26 mouse cellular contexts compared by ENCODE assay signal in genomic region chr13:46742367-46742766, GRCm38 (mm10). TPM values are rescaled to one million over a fixed set of nuclear protein-coding genes. Genes with fewer than 3 reads are reported as not detected.
DNase-seq lines count a peak whose midpoint lies in the region; ATAC-seq and TF ChIP-seq lines count a peak whose summit lies in the region.
"Had no signal": no experiment of that assay in that cellular context is flagged by ENCODE, and none has a peak within 500 bp of the region (broad histone marks: within the 10 kb centered on the region; RNA-seq: fewer than 3 reads in every experiment).

No protein-coding gene starts in this region.

- H3K4me1 ChIP-seq in testis, adult 2 months (ENCODE audit: control insufficient read depth, insufficient read depth, low read length), result peaks cover 6% of the 10 kb centered on the region
- peaks cover 25% of the 10 kb centered on the region for H3K4me1 ChIP-seq in liver, embryonic 12.5 days
- H3K4me1 ChIP-seq in liver, postnatal 0 days (ENCODE audit: insufficient read depth), result no peaks in the 10 kb centered on the region; the same call in 1 of the 2 replicates
- no peaks in the 10 kb centered on the region for H3K4me1 ChIP-seq in midbrain, embryonic 11.5 days (ENCODE audit: control insufficient read depth, insufficient read depth, low read length)
- H3K4me1 ChIP-seq: embryonic facial prominence, embryonic 10.5 days; embryonic facial prominence, embryonic 15.5 days; forebrain, embryonic 12.5 days; heart, embryonic 15.5 days; hindbrain, embryonic 12.5 days; intestine, embryonic 15.5 days had no signal

- no peak for TF ChIP-seq EP300 in liver, postnatal 0 days (IDR thresholded peaks at IDR 0.05; ENCODE audit: low read depth)

- TF ChIP-seq CTCF in testis, adult 2 months (IDR thresholded peaks at IDR 0.05; ENCODE audit: control insufficient read depth, insufficient read depth, insufficient replicate concordance, low read depth, low read length), result no peak
- TF ChIP-seq CTCF in liver, postnatal 0 days (IDR thresholded peaks at IDR 0.05; ENCODE audit: low read depth), result no peak

- H3K9me3 ChIP-seq in liver, embryonic 12.5 days (replicated peaks), result no peaks in the 10 kb centered on the region
- no peaks in the 10 kb centered on the region for H3K9me3 ChIP-seq in liver, postnatal 0 days (ENCODE audit: low read length)
- no peaks in the 10 kb centered on the region for H3K9me3 ChIP-seq in midbrain, embryonic 11.5 days (ENCODE audit: control insufficient read depth, low read length)
- H3K9me3 ChIP-seq: embryonic facial prominence, embryonic 10.5 days; embryonic facial prominence, embryonic 15.5 days; forebrain, embryonic 12.5 days; heart, embryonic 10.5 days; heart, embryonic 15.5 days; hindbrain, embryonic 12.5 days; intestine, embryonic 15.5 days had no signal

- no peaks in the 10 kb centered on the region for H3K27me3 ChIP-seq in testis, adult 2 months (ENCODE audit: control insufficient read depth, insufficient read depth, low read length)
- H3K27me3 ChIP-seq in liver, embryonic 12.5 days (replicated peaks), result no peaks in the 10 kb centered on the region
- no peaks in the 10 kb centered on the region for H3K27me3 ChIP-seq in liver, postnatal 0 days (ENCODE audit: insufficient read depth, low read length)
- H3K27me3 ChIP-seq in midbrain, embryonic 11.5 days (ENCODE audit: control insufficient read depth, insufficient read depth, low read length), result no peaks in the 10 kb centered on the region
- H3K27me3 ChIP-seq: embryonic facial prominence, embryonic 15.5 days; forebrain, embryonic 12.5 days; heart, embryonic 15.5 days; hindbrain, embryonic 12.5 days; intestine, embryonic 15.5 days had no signal

- no peak for DNase-seq in testis, postnatal 14 days (ENCODE audit: low spot score)
- no peak for DNase-seq in liver, postnatal 0 days
- DNase-seq in urinary bladder, adult 2 months (ENCODE audit: low spot score), result no peak
- no peak for DNase-seq in midbrain, embryonic 11.5 days (ENCODE audit: low spot score, missing footprints)
- DNase-seq in lung, postnatal 4 days, result no peak
- DNase-seq: adrenal gland, postnatal 25 days; B cell, adult 2 months; cerebellum, adult 8-10 months; cerebellum, postnatal 25 days; gastrocnemius, postnatal 14 days; kidney, adult 2 months; kidney, postnatal 4 days; lung, postnatal 36 days; right cerebral cortex, postnatal 4 days; thymus, postnatal 25 days had no signal

- H3K4me2 ChIP-seq in liver, embryonic 12.5 days, result peak overlapping the region; percentile 14; the same call in 1 of the 2 replicates
- H3K4me2 ChIP-seq in liver, postnatal 0 days (ENCODE audit: low read depth, low read length), result no peak overlapping the region
- H3K4me2 ChIP-seq in midbrain, embryonic 11.5 days, result no peak overlapping the region
- H3K4me2 ChIP-seq: embryonic facial prominence, embryonic 15.5 days; forebrain, embryonic 12.5 days; heart, embryonic 15.5 days; hindbrain, embryonic 12.5 days; intestine, embryonic 15.5 days had no signal

- 37% methylated on average over 2 of the region's 2 CpGs for WGBS in liver, embryonic 12.5 days (ENCODE audit: insufficient replicate concordance)
- WGBS in liver, postnatal 0 days (ENCODE audit: insufficient replicate concordance), result 56% methylated on average over 2 of the region's 2 CpGs
- 69% methylated on average over 2 of the region's 2 CpGs for WGBS in midbrain, embryonic 11.5 days

- no peaks in the 10 kb centered on the region for H3K36me3 ChIP-seq in testis, adult 2 months (ENCODE audit: control insufficient read depth, insufficient read depth, low read length)
- H3K36me3 ChIP-seq in liver, embryonic 12.5 days, result no peaks in the 10 kb centered on the region
- H3K36me3 ChIP-seq in liver, postnatal 0 days (replicated peaks; ENCODE audit: insufficient read depth, low read length), result no peaks in the 10 kb centered on the region
- no peaks in the 10 kb centered on the region for H3K36me3 ChIP-seq in midbrain, embryonic 11.5 days (ENCODE audit: control insufficient read depth, insufficient read depth, low read length)
- H3K36me3 ChIP-seq: embryonic facial prominence, embryonic 10.5 days; embryonic facial prominence, embryonic 15.5 days; forebrain, embryonic 12.5 days; heart, embryonic 10.5 days; heart, embryonic 15.5 days; hindbrain, embryonic 12.5 days; intestine, embryonic 15.5 days had no signal

- peak overlapping the region; percentile 15; the same call in 1 of the 2 replicates for H3K4me3 ChIP-seq in testis, adult 2 months (ENCODE audit: control insufficient read depth, low read depth, low read length)
- H3K4me3 ChIP-seq in liver, embryonic 12.5 days, result no peak overlapping the region
- H3K4me3 ChIP-seq in liver, postnatal 0 days (ENCODE audit: low read depth, low read length), result no peak overlapping the region
- no peak overlapping the region for H3K4me3 ChIP-seq in midbrain, embryonic 11.5 days (ENCODE audit: low read depth, low read length)
- H3K4me3 ChIP-seq: embryonic facial prominence, embryonic 10.5 days; embryonic facial prominence, embryonic 15.5 days; forebrain, embryonic 12.5 days; heart, embryonic 10.5 days; heart, embryonic 15.5 days; hindbrain, embryonic 12.5 days; intestine, embryonic 15.5 days had no signal

- no peak for TF ChIP-seq POLR2A in testis, adult 2 months (IDR thresholded peaks at IDR 0.05; ENCODE audit: control insufficient read depth, low read depth, low read length)

- 0 out of 2 replicates have a peak overlapping the region, but pooled peaks have one; percentile 13 for H3K27ac ChIP-seq in testis, adult 2 months (ENCODE audit: control insufficient read depth, insufficient read depth, low read depth, low read length)
- peak overlapping the region; percentile 66; the same call in 1 of the 2 replicates for H3K27ac ChIP-seq in liver, embryonic 12.5 days
- no peak overlapping the region for H3K27ac ChIP-seq in liver, postnatal 0 days (ENCODE audit: low read depth)
- no peak overlapping the region for H3K27ac ChIP-seq in midbrain, embryonic 11.5 days (ENCODE audit: low read depth, low read length)
- H3K27ac ChIP-seq: embryonic facial prominence, embryonic 10.5 days; embryonic facial prominence, embryonic 15.5 days; forebrain, embryonic 12.5 days; heart, embryonic 10.5 days; heart, embryonic 15.5 days; hindbrain, embryonic 12.5 days; hindbrain, postnatal 0 days; intestine, embryonic 15.5 days had no signal

- peak; percentile 92 for ATAC-seq in liver, embryonic 12.5 days
- peak; percentile 85 for ATAC-seq in liver, postnatal 0 days
- ATAC-seq in midbrain, embryonic 11.5 days (ENCODE audit: low FRiP score), result no peak
- ATAC-seq: hindbrain, postnatal 0 days; intestine, embryonic 15.5 days; midbrain, embryonic 16.5 days had no signal

- no peak overlapping the region for H3K9ac ChIP-seq in liver, embryonic 12.5 days
- H3K9ac ChIP-seq in liver, postnatal 0 days (replicated peaks), result no peak overlapping the region
- no peak overlapping the region for H3K9ac ChIP-seq in midbrain, embryonic 11.5 days (ENCODE audit: low read length)
- H3K9ac ChIP-seq: embryonic facial prominence, embryonic 15.5 days; forebrain, embryonic 12.5 days; heart, embryonic 15.5 days; hindbrain, embryonic 12.5 days; intestine, embryonic 15.5 days had no signal

RNA-seq across cellular contexts. Expression of gene Nup153, which starts 14.6 kb away (rescaled TPM):
- polyA plus RNA-seq in testis, adult 2 months (2012; rRNA removed), result 238 and 272 TPM in 2 replicates
- polyA plus RNA-seq in liver, embryonic 12.5 days (2016; fragmentation: Nextera tagmentation; extraction: Ambion mirVana), result 38.3 and 39.0 TPM in 2 replicates
- 6.6 and 8.0 TPM in 2 replicates for polyA plus RNA-seq in liver, postnatal 0 days (2015; fragmentation: Nextera tagmentation; extraction: Ambion mirVana)
- 31.2 and 36.7 TPM in 2 replicates for polyA plus RNA-seq in urinary bladder, adult 2 months (2012; rRNA removed)
- polyA plus RNA-seq in midbrain, embryonic 11.5 days (2014; fragmentation: Nextera tagmentation; extraction: Ambion mirVana), result 40.6 and 50.4 TPM in 2 replicates

Comparison
In these comparisons a context has a peak if more than half of its experiments do, and no peak if none do; other contexts are left out.
1. H3K27ac ChIP-seq: peak in testis, adult 2 months (single experiment) and liver, embryonic 12.5 days (single experiment); none in liver, postnatal 0 days (single experiment) and midbrain, embryonic 11.5 days (single experiment).